Mouse (Mus musculus): Measurements from ENCODE around the gene Gse1.

Gse1 gene

GRCm38 (mm10) chr8:120500701-120501261 lies 272.5 kb downstream of the Gse1 start:
- DNase-seq, result peak; percentile 73 to 77

GRCm38 (mm10) chr8:120501426-120501825 lies 273.2 kb downstream of the Gse1 start:
- no peak for DNase-seq

GRCm38 (mm10) chr8:120502428-120502827 lies 274.2 kb downstream of the Gse1 start:
- peak in 1 of 2 experiments; percentile 43 for DNase-seq

GRCm38 (mm10) chr8:120504251-120505081 lies 276.2 kb downstream of the Gse1 start:
- DNase-seq, result peak; percentile 72 to 83

GRCm38 (mm10) chr8:120505082-120505511 lies 276.8 kb downstream of the Gse1 start:
- DNase-seq, result peak; percentile 74 to 79

GRCm38 (mm10) chr8:120505619-120506310 lies 277.5 kb downstream of the Gse1 start:
- DNase-seq, result peak; percentile 67

- peak; percentile 44 to 46 for DNase-seq
Measured at GRCm38 (mm10) chr8:120506562-120506961, 278.3 kb downstream of the Gse1 start.

GRCm38 (mm10) chr8:120507290-120507689 lies 279.0 kb downstream of the Gse1 start:
- DNase-seq, result no peak

GRCm38 (mm10) chr8:120509136-120510034 lies 281.1 kb downstream of the Gse1 start:
- peak in 1 of 2 experiments; percentile 64 for DNase-seq

GRCm38 (mm10) chr8:120510035-120510416 lies 281.8 kb downstream of the Gse1 start:
- DNase-seq, result no peak

- DNase-seq, result no peak
Measured at GRCm38 (mm10) chr8:120510863-120511457, 282.7 kb downstream of the Gse1 start.

GRCm38 (mm10) chr8:120511737-120512136 lies 283.5 kb downstream of the Gse1 start:
- peak in 1 of 2 experiments; percentile 56 for DNase-seq

- peak; percentile 76 to 79 for DNase-seq
Measured at GRCm38 (mm10) chr8:120512326-120512725, 284.1 kb downstream of the Gse1 start.

- DNase-seq, result no peak
Measured at GRCm38 (mm10) chr8:120513145-120513544, 284.9 kb downstream of the Gse1 start.

GRCm38 (mm10) chr8:120513638-120514461 lies 285.6 kb downstream of the Gse1 start:
- DNase-seq, result peak; percentile 86 to 91

- peak in 1 of 2 experiments; percentile 44 for DNase-seq
Measured at GRCm38 (mm10) chr8:120515214-120515613, 287.0 kb downstream of the Gse1 start.

- DNase-seq, result peak in 1 of 2 experiments; percentile 39
Measured at GRCm38 (mm10) chr8:120515650-120516049, 287.4 kb downstream of the Gse1 start.

- DNase-seq, result peak; percentile 71 to 85
Measured at GRCm38 (mm10) chr8:120516182-120516755, 288.0 kb downstream of the Gse1 start.

GRCm38 (mm10) chr8:120517666-120518410 lies 289.6 kb downstream of the Gse1 start:
- DNase-seq, result peak; percentile 38 to 42

Measured in cerebellum, postnatal 10 days (tissue).